Mouse (Mus musculus) lung, postnatal 0 days (tissue): ENCODE results near the gene Obox5. TPM values are rescaled to one million over a fixed set of nuclear protein-coding genes. Genes with fewer than 3 reads are reported as not detected.
"Not testable (repeated sequence)": the region's sequence is repeated elsewhere in the genome, so short reads cannot be mapped to it uniquely, and the experiment has no call there.

Experiments
- ATAC-seq: fragments of 200-750 bp; cut with Nextera tagmentation; 2 replicates; pipeline ENCODE4 v1.8.0; 2017; ENCODE audit warnings: moderate library complexity
- DNase-seq: peaks from one replicate; pipeline ENCODE4 v3.0.0-alpha.2; 2016; ENCODE audit warnings: low spot score
- H3K27ac ChIP-seq: fragments of 300-500 bp; sonication (generic); 2 replicates; pipeline ENCODE4 v1.5.1; 2014; ENCODE audit warnings: antibody characterized with exemption, mild to moderate bottlenecking, low read length, mixed read lengths
- H3K27me3 ChIP-seq: fragments of 300-500 bp; sonication (generic); replicated peaks from 2 replicates; pipeline ENCODE4 v1.6.1; 2014; ENCODE audit warnings: low read length, mixed read lengths; ENCODE audit not compliant: insufficient read depth
- H3K36me3 ChIP-seq: fragments of 300-500 bp; sonication (generic); 2 replicates; pipeline ENCODE4 v1.6.1; 2014; ENCODE audit warnings: low read length, mixed read lengths; ENCODE audit not compliant: insufficient read depth
- H3K4me1 ChIP-seq: fragments of 300-500 bp; sonication (generic); 2 replicates; pipeline ENCODE4 v1.6.1; 2014; ENCODE audit warnings: antibody characterized with exemption, low read depth, low read length, mixed read lengths; ENCODE audit not compliant: insufficient read depth
- H3K4me2 ChIP-seq: fragments of 300-500 bp; sonication (generic); replicated peaks from 2 replicates; pipeline ENCODE4 v1.6.1; 2014; ENCODE audit warnings: low read depth, mild to moderate bottlenecking, low read length, moderate library complexity, mixed read lengths
- H3K4me3 ChIP-seq: fragments of 300-500 bp; sonication (generic); 2 replicates; pipeline ENCODE4 v1.5.1; 2014; ENCODE audit warnings: low read depth, low read length
- H3K9ac ChIP-seq: fragments of 300-500 bp; sonication (generic); replicated peaks from 2 replicates; pipeline ENCODE4 v1.6.1; 2014; ENCODE audit warnings: low read depth, mild to moderate bottlenecking
- H3K9me3 ChIP-seq: fragments of 300-500 bp; sonication (generic); 2 replicates; pipeline ENCODE4 v1.6.1; 2016; ENCODE audit warnings: low read length, mixed read lengths
- whole genome bisulfite sequencing: fragments of 180-500 bp; shearing (Covaris S2); extraction: QIAGEN DNeasy Blood & Tissue Kit; methylation state at CpG from one replicate; pipeline ENCODE4 v1.1.7; 2014; 5-methylcytosine and 5-hydroxymethylcytosine counted together
- polyA plus RNA-seq: library from polyadenylated mRNA; unstranded; fragments of >200 nt; fragmentation: Nextera tagmentation; extraction: Ambion mirVana; gene quantifications from 2 replicates; pipeline ENCODE4 v1.2.1, GENCODE M21; 2015

Gene Obox5
- polyA plus RNA-seq = not detected in 2 replicates

GRCm38 (mm10) chr7:15749831-15750230 is at the start of gene Obox5:
Gene Obox5 (plus strand): TSS chr7:15750131.
- not testable (repeated sequence) for H3K4me3 ChIP-seq, H3K27me3 ChIP-seq, H3K4me2 ChIP-seq, ATAC-seq, DNase-seq, H3K9me3 ChIP-seq, H3K27ac ChIP-seq, H3K9ac ChIP-seq, H3K36me3 ChIP-seq, H3K4me1 ChIP-seq
- whole genome bisulfite sequencing = 83% methylated on average over 2 of the region's 2 CpGs

- DNase-seq, H3K4me1 ChIP-seq, H3K27ac ChIP-seq, ATAC-seq, H3K9ac ChIP-seq, H3K9me3 ChIP-seq, H3K36me3 ChIP-seq, H3K27me3 ChIP-seq, H3K4me3 ChIP-seq, H3K4me2 ChIP-seq: not testable (repeated sequence)
- 61% methylated on average over 5 of the region's 5 CpGs for WGBS
Observed at GRCm38 (mm10) chr7:15749296-15749695, 635 bp upstream of the Obox5 start.

Other genes starting within 250 kb of the Obox5 start
- not detected in 2 replicates for gene Obox3, start 110.2 kb upstream of the Obox5 start, polyA plus RNA-seq
- not detected in 2 replicates for gene Obox6, start 89.5 kb downstream of the Obox5 start, polyA plus RNA-seq
- not detected in 2 replicates for gene Crx, start 129.8 kb downstream of the Obox5 start, polyA plus RNA-seq
- gene Crxos, start 132.5 kb downstream of the Obox5 start, polyA plus RNA-seq = not detected in 2 replicates
- gene Selenow, start 172.3 kb downstream of the Obox5 start, polyA plus RNA-seq = 552 and 558 TPM in 2 replicates
- gene Nop53, start 195.9 kb downstream of the Obox5 start, polyA plus RNA-seq = 196 and 204 TPM in 2 replicates
- gene Ehd2, start 217.4 kb downstream of the Obox5 start, polyA plus RNA-seq = 92.2 and 113 TPM in 2 replicates